Mouse (Mus musculus): ENCODE results near the gene Yeats2. TPM values are rescaled to one million over a fixed set of nuclear protein-coding genes. Genes with fewer than 3 reads are reported as not detected.

Yeats2 gene
- total RNA-seq, 2 experiments from 2014 or later: 29.8 to 46.5 TPM

DNA sequence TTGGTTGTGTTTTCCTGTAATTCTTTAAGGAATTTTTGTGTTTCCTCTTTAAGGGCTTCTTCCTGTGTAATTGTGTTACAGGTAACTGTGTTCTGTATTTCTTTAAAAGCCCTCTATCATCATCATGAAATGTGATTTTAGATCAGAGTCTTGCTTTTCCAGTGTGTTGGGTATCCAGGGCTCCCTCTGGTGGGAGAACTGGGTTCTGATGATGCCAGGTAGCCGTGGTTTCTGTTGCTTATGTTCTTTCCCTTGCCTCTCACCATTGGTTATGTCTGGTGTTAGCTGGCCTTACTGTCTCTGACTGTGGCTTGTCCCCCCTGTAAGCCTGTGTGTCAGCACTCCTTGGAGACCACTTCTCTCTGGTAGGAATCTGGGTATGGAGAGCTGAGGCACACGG lies 44.5 kb downstream of the Yeats2 start:
- DNase-seq (ENCODE audit: extremely low spot score in 1 of 2, low spot score in 1 of 2): peak in 1 of 2 experiments; percentile 52

DNA sequence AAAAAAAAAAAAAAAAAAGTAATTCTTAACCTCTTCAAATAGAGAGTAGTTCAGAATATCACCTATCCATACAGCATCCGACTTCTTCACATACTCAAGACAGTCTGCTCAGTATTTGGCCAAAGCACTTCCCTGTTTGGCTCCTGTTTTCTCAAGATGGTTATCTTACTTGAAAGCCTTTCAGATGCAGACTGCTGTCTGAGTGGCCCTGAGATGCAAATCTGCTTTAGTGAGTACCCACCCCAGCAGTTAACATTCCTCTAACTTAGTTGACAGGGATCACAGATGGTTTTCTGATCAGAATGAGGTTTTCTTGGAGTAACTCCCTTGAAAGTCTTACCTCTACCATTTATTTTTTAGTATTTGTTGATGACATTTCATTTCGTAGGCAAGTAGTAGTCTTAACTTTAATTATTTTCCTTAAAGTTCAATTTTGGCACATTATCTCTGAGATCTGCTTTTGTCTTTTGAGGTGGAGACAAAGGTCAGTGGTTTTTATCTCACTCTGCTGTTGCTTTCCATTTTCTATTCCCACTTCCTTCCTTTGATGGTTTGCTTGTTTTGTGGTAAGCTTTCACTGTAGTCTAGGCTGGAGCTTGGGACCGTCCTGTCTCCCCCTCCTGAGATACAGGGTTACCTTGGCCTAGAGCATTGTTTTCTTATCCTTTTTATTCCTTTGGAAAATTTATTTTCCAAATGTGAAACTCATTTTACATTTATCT lies 50.5 kb downstream of the Yeats2 start:
- no peak for DNase-seq (ENCODE audit: extremely low spot score in 1 of 2, low spot score in 1 of 2)

DNA sequence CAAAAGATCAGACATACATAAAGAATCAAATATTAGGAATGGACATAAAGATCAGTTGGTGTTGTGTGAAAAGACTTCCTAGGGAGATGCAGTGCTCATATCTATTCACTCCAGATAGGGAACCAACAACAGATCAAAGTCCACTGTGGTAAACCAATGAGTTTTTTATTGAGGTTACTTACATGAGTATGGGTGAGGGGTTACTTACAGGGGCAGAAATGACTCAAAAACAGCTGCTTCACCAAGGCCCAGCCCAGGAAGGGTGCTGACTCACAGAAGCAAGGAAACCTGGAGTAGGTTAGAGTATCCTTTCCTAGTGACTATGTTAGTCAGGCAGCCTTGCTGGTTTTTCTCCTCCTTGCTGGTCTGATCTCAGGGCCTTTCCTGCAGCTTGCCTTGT lies 51.2 kb downstream of the Yeats2 start:
- DNase-seq (ENCODE audit: extremely low spot score in 1 of 2, low spot score in 1 of 2): no peak

DNA sequence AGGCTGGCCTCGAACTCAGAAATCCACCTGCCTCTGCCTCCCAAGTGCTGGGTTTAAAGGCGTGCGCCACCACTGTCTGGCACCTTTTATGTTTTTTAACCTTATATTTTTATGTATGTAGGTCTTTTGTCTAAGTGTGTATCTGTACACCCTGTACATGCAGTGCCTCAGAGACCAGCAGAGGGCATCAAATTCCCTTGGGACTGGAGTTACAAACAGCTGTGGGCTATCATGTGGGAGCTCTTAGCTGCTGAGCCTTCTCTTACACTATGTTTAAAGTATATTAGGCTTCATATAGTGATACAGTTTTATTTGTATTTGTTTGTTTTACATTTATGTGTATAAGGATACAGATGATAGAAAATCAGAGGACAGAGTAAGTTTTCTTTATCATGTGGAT lies 54.7 kb downstream of the Yeats2 start:
- DNase-seq (ENCODE audit: extremely low spot score in 1 of 2, low spot score in 1 of 2): no peak

DNA sequence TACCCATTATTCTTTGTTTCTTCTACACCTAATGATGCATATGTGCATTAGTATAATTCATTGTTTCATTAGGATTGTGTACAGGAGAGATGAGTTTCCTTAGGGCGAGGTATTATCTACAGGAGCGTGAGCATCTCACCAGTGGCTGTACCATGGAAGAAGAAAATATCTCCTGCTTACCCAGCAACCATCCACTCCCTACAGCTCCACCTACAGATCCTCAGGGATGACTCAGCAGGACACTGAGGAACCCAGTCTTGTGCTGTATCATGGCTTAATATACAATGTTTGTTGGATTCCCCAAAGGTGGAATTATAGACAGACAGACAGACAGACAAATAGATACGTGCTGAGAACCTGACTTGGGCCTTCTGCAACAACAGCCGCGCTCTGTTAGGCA lies 56.1 kb downstream of the Yeats2 start:
- DNase-seq (ENCODE audit: extremely low spot score in 1 of 2, low spot score in 1 of 2): no peak

DNA sequence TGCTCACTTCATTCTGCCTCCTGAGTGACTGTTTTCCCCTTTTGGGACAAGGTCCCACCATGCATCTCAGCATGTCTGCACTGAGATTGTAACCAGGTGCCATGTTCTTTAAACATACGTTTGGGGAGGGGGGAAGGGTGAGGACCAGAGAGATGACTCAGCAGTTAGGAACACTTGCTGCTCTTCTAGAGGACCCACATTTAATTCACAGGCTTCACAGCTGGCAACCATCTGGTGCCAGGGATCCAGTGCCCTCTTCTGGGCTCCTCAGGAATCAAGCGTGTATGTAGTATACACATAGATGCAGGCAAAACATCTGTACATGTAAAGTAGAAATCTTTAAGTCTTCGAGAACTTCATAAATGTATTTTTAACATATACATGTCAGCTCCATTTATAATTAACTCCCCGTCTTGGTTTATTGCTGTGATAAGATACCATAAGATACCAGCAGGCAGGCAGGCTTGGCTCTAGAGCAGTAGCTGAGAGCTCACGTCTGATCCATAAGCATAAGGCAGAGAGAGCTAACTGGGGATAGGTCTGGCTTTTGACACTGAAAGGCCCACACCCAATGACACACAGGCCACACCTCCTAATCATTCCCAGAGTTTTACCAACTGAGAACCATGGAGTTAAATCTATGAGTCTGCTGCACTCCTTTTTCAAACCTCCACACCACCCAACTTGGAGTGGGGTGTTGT lies 58.8 kb downstream of the Yeats2 start:
- no peak for DNase-seq (ENCODE audit: extremely low spot score in 1 of 2, low spot score in 1 of 2)

DNA sequence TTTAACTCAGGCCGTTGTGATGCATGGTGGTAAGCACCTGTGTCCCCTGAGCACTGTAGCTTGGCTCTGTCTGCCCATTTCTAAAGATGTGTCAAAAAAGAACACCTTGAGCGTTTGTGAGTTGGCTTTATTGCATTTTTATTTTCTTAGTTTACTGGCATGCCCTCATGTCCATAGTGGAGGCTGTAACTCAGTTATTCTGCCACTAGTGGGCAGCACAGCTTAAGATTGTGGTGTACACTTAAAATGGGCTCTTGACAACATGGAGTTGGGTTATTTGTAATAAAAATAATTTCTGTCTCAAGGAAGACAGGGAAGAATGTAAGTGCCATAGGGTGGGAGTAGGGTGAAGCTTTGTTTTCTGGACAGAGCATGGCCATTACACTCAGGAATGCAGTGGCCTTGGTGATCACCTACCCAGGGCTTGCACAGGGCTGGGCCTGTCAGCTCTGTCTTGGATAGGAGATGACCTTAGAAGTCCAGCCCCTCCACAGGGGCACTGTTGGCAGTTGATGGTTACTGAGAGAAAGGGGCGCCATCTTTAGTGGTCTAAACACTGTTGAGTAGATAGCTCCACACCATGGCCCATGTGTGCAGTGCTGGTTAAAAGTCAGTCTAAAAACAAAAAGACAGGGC lies 72.8 kb downstream of the Yeats2 start:
- peak in 1 of 2 experiments; percentile 49 for DNase-seq (ENCODE audit: extremely low spot score in 1 of 2, low spot score in 1 of 2)

DNA sequence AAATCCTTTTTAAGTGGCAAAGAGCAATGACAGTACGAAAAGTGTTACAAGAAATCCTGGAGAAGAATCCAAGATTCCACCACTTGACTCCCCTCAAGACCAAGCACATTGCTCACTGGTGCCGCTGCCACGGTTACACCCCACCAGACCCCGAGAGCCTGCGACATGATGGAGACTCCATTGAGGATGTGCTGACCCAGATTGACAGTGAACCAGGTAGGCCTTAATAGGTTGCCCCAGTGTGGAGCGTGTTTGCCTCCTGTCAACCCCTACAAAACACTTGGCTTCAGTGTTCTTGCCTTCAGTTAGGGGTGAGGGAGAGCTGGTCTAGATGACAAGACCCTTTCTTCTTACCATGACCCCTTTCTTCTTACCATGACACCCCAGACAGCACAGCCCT lies 81.9 kb downstream of the Yeats2 start:
- DNase-seq (ENCODE audit: extremely low spot score in 1 of 2, low spot score in 1 of 2): no peak

DNA sequence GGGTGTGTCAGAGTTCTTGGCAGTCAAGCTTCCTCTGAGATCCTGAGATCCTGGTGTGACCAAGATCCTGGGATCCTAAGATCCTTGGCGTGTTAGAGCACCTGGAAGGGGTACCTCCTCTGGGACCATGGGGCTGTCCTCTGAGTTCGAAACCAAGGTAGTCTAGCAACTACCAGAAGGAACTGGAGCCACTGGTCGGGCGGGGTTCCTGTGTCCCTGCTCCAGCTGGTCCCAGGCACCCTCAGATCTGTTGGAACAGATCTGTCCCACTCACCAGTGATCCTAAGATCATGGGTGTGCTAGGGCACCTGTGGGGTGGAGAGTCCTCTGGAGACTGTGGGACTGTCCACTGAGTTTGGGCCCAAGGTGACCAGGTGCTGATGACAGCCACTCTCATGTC lies 85.8 kb downstream of the Yeats2 start:
- no peak for DNase-seq (ENCODE audit: extremely low spot score in 1 of 2, low spot score in 1 of 2)

DNA sequence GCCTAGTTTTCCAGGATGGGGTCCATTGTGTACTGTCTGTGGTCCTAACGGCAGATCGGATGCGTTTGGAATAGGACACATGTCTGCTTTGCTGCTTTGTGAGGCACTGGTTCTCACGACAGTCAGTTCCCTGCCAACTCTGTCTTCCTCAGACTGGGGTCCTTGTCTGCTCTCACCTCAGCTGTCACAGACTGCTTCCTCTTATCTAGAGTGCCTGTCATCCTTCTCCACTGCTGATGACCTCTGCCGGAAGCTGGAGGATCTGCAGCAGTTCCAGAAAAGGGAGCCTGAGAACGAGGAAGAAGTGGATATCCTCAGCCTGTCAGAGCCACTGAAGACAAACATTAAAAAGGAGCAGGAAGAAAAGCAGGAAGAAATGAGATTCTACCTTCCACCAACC lies 86.6 kb downstream of the Yeats2 start:
- no peak for DNase-seq (ENCODE audit: extremely low spot score in 1 of 2, low spot score in 1 of 2)

DNA sequence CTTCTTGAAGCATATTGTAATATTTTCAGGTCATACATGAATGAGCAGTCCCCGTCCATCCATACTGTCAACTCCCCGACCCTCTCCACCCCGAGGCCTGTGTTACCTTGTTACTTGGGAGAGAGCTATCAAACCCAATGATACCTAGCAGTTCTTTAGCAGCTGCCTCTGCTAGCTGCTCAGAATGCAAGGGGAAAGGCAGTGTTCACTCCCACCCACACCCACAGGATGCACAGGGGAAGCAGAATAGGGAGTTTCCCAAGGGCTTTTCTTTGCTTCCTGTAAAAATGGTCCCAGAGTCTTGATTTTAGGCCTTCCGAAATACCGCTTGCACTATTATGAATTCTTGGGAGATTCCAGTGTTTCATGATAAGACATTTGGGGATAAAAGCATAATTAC lies 87.3 kb downstream of the Yeats2 start:
- no peak for DNase-seq (ENCODE audit: extremely low spot score in 1 of 2, low spot score in 1 of 2)

DNA sequence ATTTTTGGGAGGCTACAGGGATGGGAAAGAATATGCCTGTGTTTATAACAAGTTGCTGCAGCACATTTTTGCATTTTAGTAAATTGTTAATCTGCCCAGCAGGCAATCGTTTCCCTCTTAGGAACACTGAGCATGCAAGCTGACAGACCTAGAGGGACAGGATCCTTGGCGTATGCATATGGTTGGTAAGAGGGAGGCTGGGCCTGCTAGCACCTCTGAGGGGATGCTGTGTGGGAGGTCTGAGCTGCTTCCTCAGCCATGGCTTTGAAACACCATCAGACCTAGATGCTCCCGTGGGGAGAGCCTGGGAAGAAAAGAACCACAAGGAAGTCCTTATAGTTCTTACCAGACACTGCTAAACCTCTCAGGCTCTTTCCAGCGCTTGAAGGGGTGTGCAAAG lies 93.5 kb downstream of the Yeats2 start:
- no peak for DNase-seq (ENCODE audit: extremely low spot score in 1 of 2, low spot score in 1 of 2)

DNA sequence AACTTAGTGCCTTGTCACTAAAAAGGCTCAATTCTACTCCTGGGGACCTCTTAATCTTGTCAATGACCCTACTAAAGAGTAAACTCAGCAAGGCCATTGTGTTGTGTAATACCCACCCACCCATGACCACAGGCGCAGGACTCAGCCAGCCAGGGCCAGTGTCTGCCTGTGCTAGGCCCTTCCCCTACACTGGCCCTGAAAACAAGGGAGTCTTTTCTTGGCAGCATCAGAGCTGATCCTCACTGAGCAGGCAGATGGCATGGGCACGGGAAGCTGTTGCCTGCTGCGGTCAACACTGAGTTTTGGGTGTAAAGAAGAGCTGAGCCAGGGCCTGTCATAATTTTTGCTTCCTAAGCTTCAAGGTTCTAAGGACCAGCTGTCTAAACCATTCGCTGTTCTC lies 96.6 kb downstream of the Yeats2 start:
- DNase-seq (ENCODE audit: extremely low spot score in 1 of 2, low spot score in 1 of 2): no peak

DNA sequence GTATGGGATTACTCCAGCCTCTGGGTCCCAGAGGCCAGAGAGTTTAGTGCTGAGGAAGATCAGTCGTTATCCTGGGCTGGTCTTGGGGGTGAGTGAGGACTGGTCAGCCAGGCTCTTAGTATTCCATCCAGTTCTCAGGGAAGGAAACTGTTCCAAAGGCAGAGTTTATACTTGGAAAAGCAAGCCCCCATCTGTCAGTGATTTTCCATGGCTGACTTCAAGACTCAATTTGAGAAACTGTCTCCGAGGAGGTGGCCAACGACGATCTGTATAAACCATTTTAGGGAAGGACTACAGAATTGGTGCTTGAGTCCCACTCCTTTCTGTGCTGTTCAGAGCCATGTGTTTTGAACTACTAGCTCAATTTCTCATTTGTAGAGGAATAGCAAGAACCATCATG lies 97.8 kb downstream of the Yeats2 start:
- DNase-seq (ENCODE audit: extremely low spot score in 1 of 2, low spot score in 1 of 2): no peak

DNA sequence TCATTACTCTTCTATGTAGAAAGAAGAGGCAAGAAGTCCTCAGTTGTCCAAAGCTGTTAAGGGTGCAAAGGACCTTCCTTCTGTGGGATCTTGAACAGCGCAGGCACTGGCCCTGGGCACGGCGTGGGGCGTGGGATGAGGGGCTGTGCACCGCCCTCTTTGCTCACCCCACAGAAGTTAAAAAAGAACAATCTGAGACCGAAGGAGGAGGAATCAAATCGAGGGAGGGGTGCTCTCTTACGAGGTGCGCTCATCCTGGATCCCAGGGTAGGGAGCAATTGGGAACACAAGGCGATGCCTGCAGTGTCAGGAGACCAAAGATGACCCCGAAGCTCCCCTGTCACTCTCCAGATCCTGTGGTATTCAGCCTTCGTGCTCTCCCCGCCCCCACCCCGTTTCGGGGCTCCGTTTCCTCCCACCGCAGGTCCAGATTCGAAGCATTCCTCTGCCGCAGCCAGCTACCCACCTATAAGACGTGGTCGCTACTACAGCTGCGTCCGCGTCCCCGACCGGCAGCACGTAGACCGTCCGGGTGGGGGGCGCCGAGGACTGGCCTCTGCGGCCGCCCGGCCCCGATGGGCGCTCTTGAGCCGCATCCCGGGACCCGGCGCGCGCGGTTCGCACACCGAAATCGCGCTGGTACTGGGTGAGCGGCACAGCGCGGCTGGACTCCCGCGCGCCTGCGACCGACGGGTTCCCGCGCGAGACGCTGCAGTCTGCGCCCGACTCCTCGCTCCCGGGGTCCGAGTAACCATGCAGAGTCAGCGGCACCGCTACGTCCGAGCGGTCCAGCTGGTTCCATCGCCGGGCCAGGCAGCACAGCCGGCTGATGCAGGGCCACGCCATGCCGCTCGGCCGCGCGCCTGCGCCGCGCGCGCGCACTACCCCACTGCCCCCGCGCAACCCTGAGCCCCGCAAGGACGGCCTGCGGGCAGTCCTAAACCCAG lies 99.9 kb downstream of the Yeats2 start, which contains the start of gene Map6d1:
Map6d1 (minus strand) TSS at position 891 of the 947 bp plus-strand sequence.
- DNase-seq (ENCODE audit: extremely low spot score in 1 of 2, low spot score in 1 of 2): peak; percentile 63 to 64

DNA sequence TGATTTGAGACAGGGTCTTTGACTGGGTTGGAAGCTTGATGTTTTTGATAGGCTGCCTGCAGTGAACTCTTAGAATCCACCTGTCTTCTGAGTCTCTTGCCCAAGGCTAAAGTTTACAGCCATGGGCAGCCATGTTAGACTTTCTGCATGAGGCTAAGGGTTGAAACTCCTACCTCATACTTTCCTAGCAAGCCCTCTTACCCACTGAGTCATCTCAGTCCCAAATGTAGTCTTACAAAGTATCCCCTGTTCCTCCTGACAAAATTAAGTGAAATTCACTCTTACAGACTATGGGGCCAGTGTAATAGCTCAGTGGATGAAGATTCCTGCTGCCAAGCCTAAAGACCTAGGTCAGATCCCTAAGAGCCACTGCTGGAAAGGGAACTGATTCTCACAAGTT lies 106.2 kb downstream of the Yeats2 start:
- no peak for DNase-seq (ENCODE audit: extremely low spot score in 1 of 2, low spot score in 1 of 2)

DNA sequence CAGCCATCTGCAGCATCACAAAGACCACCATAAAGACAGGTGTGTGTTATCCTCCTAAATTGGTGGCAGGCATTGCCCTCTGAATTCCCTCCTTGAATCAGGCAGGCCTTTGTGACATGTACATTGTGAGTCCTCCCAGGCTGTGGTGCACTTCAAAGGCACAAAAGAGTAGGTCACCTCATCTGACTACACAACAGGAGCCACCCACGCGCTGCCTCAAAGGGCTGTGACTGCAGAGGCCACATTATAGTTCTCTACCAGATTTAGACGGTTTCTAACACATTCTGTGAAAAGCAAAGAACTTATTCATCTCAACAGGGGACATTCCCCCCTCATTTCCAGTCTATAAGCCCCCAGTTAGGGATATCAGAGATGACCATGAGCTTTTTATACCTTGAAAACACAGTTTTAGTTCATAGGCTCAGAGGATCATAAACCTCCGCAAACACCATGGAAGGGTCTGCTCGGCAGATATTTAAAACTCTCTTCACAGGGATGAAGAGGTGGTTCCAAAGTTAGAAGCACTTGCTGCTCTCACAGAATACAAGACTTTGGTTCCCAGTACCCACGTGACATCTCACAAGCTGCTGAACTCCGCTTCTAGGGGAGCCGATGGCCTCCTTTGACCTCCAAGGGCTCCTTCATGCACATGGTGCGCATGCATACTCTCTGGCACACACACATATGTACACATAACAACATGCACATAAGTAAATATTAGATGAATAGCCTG lies 107.7 kb downstream of the Yeats2 start:
- no peak for DNase-seq (ENCODE audit: extremely low spot score in 1 of 2, low spot score in 1 of 2)

DNA sequence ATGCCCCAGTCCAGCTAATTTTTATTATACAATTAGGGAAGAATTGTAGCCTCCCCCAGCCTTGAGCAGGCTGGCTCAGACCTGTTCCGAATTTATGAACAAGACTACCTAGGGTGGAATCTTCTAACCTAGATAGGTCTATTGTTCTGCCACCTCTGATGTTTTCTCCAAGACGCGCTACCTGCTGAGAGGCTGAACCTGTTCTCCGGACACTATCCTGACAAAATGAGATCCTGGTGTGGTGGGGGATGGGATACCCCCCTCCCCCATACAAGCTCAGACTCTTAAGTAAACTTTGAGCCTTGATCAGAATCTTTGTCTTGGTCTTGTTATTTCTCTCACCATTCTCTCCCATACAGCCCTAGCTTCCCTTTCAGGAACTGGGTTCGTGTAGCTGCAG lies 117.1 kb downstream of the Yeats2 start:
- no peak for DNase-seq (ENCODE audit: extremely low spot score in 1 of 2, low spot score in 1 of 2)

DNA sequence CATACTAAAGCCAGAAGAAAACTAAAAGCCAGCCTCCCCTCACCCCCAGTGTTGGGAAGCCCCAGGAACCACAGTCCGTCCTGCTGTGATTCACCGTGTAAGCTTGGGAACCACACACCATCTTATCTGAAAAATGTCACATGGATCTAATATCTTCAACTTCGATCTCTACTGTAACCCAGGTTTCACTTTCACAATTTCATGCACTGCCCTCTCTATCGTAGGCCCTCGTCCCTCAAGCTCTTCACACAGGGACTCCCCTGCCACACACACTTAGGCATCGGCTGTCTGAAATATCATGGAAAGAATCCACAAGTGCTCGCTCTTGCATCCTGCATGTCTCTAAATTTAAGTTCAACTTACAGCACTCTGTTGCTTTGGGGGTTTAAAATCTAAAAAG lies 124.2 kb downstream of the Yeats2 start:
- DNase-seq (ENCODE audit: extremely low spot score in 1 of 2, low spot score in 1 of 2): no peak

DNA sequence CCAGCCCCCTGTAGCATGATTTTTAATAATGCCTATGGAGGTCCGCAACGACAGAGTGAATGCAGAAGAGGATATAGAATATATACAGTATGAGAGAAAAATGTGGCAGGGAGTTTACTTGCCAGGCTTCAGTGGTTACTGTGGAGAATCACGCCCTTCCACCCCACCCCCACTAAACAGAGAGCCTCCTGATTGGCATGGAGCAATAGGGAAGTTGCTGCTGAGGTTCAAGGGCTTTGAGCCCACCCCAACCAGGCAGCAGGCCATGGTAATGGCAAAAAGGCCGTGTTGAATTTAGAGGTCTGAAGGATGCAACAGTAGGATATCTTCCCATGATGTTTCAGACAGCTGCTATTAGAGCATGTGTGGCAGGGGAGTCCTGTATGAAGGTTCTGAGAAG lies 130.5 kb downstream of the Yeats2 start:
- no peak for DNase-seq (ENCODE audit: extremely low spot score in 1 of 2, low spot score in 1 of 2)
